Mouse (Mus musculus) hindbrain, embryonic 13.5 days (tissue): ENCODE data around the gene Olfr412. TPM values are rescaled to one million over a fixed set of nuclear protein-coding genes. Genes with fewer than 3 reads are reported as not detected.

Experiments used
- polyA plus RNA-seq: library from polyadenylated mRNA; unstranded; fragments of >200 nt; fragmentation: Nextera tagmentation; extraction: Ambion mirVana; gene quantifications from 2 replicates; pipeline ENCODE4 v1.2.1, GENCODE M21; 2015

Gene Olfr412
- polyA plus RNA-seq, 1 experiment from 2014 or later = not detected

Other genes starting within 250 kb of the Olfr412 start
- gene Olfr401, start 248.4 kb upstream of the Olfr412 start, polyA plus RNA-seq = not detected in 2 replicates
- not detected in 2 replicates for gene Olfr402, start 208.5 kb upstream of the Olfr412 start, polyA plus RNA-seq
- gene Olfr403, start 175.8 kb upstream of the Olfr412 start, polyA plus RNA-seq = not detected in 2 replicates
- not detected in 2 replicates for gene Olfr43, start 150.7 kb upstream of the Olfr412 start, polyA plus RNA-seq
- not detected in 2 replicates for gene Olfr406, start 102.3 kb upstream of the Olfr412 start, polyA plus RNA-seq
- gene Olfr59, start 78.3 kb upstream of the Olfr412 start, polyA plus RNA-seq = not detected in 2 replicates
- gene Olfr410, start 24.0 kb upstream of the Olfr412 start, polyA plus RNA-seq = not detected in 2 replicates
- not detected in 2 replicates for gene Olfr411, start 9.4 kb upstream of the Olfr412 start, polyA plus RNA-seq
- 10.4 and 10.6 TPM in 2 replicates for gene Rap1gap2, start 248.8 kb downstream of the Olfr412 start, polyA plus RNA-seq